Mouse (Mus musculus): ENCODE measurements around the gene Prx. TPM values are rescaled to one million over a fixed set of nuclear protein-coding genes. Genes with fewer than 3 reads are reported as not detected.

Prx gene
- total RNA-seq, 2 experiments from 2014 or later, result 0.47 to 0.50 TPM

GRCm38 (mm10) chr7:27506765-27507370 lies 7.7 kb downstream of the Prx start:
- intact Hi-C loops (cut with DNase I), result loop anchor here (2.0 to 5.0 kb wide), 2 partner anchors 14 to 60 kb away; partner anchors contain the start of genes Blvrb and Sptbn4
- no peak for DNase-seq (ENCODE audit: extremely low spot score in 1 of 2, low spot score in 2 of 2)
- no peak for TF ChIP-seq CTCF (IDR thresholded peaks at IDR 0.05)
- Histone ChIP-seq H3K4me3 (no peak overlapping the region), H3K27ac (no peak overlapping the region)

GRCm38 (mm10) chr7:27507711-27508647 lies 8.9 kb downstream of the Prx start:
- peak; percentile 12 for TF ChIP-seq CTCF (IDR thresholded peaks at IDR 0.05)
- intact Hi-C loops (cut with DNase I), result loop anchor here (2.0 to 5.0 kb wide), 2 partner anchors 15 to 61 kb away; partner anchors contain the start of genes Blvrb and Sptbn4
- peak; percentile 87 to 88 for DNase-seq (ENCODE audit: extremely low spot score in 1 of 2, low spot score in 2 of 2)
- peak overlapping the region; percentile 80 for H3K27ac ChIP-seq
- H3K4me3 ChIP-seq, result peak overlapping the region; percentile 48

GRCm38 (mm10) chr7:27508648-27509005 lies 9.5 kb downstream of the Prx start:
- intact Hi-C loops (cut with DNase I), result loop anchor here (5.0 kb wide), 1 partner anchor 61 kb away; the partner anchor contains the start of genes Blvrb and Sptbn4
- peak; percentile 68 for TF ChIP-seq CTCF (IDR thresholded peaks at IDR 0.05)
- DNase-seq (ENCODE audit: extremely low spot score in 1 of 2, low spot score in 2 of 2), result no peak
- Histone ChIP-seq H3K27ac (peak overlapping the region; percentile 41), H3K4me3 (peak overlapping the region; percentile 48)

- TF ChIP-seq CTCF (IDR thresholded peaks at IDR 0.05), result no peak
- no peak overlapping the region for H3K27ac ChIP-seq
- intact Hi-C loops (cut with DNase I), result no loop called here
- H3K4me3 ChIP-seq, result no peak overlapping the region
- DNase-seq (ENCODE audit: extremely low spot score in 1 of 2, low spot score in 2 of 2), result no peak
Measured at GRCm38 (mm10) chr7:27510809-27511208, 11.7 kb downstream of the Prx start.

GRCm38 (mm10) chr7:27514961-27515360 lies 15.8 kb downstream of the Prx start:
- no peak for TF ChIP-seq CTCF (IDR thresholded peaks at IDR 0.05)
- intact Hi-C loops (cut with DNase I), result no loop called here
- DNase-seq (ENCODE audit: extremely low spot score in 1 of 2, low spot score in 2 of 2), result no peak
- Histone ChIP-seq H3K27ac (no peak overlapping the region), H3K4me3 (no peak overlapping the region)

- no peak for DNase-seq (ENCODE audit: extremely low spot score in 1 of 2, low spot score in 2 of 2)
- no peak overlapping the region for H3K27ac ChIP-seq
- no peak for TF ChIP-seq CTCF (IDR thresholded peaks at IDR 0.05)
- H3K4me3 ChIP-seq, result no peak overlapping the region
- intact Hi-C loops (cut with DNase I), result no loop called here
Measured at GRCm38 (mm10) chr7:27518314-27518713, 19.2 kb downstream of the Prx start.

GRCm38 (mm10) chr7:27520104-27520503 lies 21.0 kb downstream of the Prx start:
- DNase-seq (ENCODE audit: extremely low spot score in 1 of 2, low spot score in 2 of 2), result no peak
- H3K27ac ChIP-seq, result no peak overlapping the region
- no peak overlapping the region for H3K4me3 ChIP-seq
- intact Hi-C loops (cut with DNase I), result no loop called here
- peak; percentile 26 for TF ChIP-seq CTCF (IDR thresholded peaks at IDR 0.05)

GRCm38 (mm10) chr7:27520599-27520998 lies 21.5 kb downstream of the Prx start:
- intact Hi-C loops (cut with DNase I), result no loop called here
- TF ChIP-seq CTCF (IDR thresholded peaks at IDR 0.05), result no peak
- no peak overlapping the region for H3K27ac ChIP-seq
- DNase-seq (ENCODE audit: extremely low spot score in 1 of 2, low spot score in 2 of 2), result no peak
- no peak overlapping the region for H3K4me3 ChIP-seq

GRCm38 (mm10) chr7:27522967-27523366 lies 23.8 kb downstream of the Prx start, which contains the start of gene Hipk4:
Gene Hipk4 (plus strand): TSS chr7:27523267.
- intact Hi-C loops (cut with DNase I), result no loop called here
- no peak for DNase-seq (ENCODE audit: extremely low spot score in 1 of 2, low spot score in 2 of 2)
- Histone ChIP-seq H3K27ac (no peak within 1 kb of the TSS), H3K4me3 (no peak within 1 kb of the TSS)
- TF ChIP-seq CTCF (IDR thresholded peaks at IDR 0.05), result no peak

GRCm38 (mm10) chr7:27523805-27524204 lies 24.7 kb downstream of the Prx start:
- H3K27ac ChIP-seq, result no peak overlapping the region
- no peak overlapping the region for H3K4me3 ChIP-seq
- DNase-seq (ENCODE audit: extremely low spot score in 1 of 2, low spot score in 2 of 2), result no peak
- intact Hi-C loops (cut with DNase I), result no loop called here
- TF ChIP-seq CTCF (IDR thresholded peaks at IDR 0.05), result no peak

GRCm38 (mm10) chr7:27526039-27526827 lies 27.1 kb downstream of the Prx start:
- TF ChIP-seq CTCF (IDR thresholded peaks at IDR 0.05), result peak; percentile 99
- intact Hi-C loops (cut with DNase I), result loop anchor here (5.0 kb wide), 2 partner anchors 49 to 189 kb away; partner anchors contain the start of gene Ltbp4
- peak; percentile 81 to 82 for DNase-seq (ENCODE audit: extremely low spot score in 1 of 2, low spot score in 2 of 2)
- H3K4me3 ChIP-seq, result no peak overlapping the region
- peak overlapping the region; percentile 44; the same call in 1 of the 2 replicates for H3K27ac ChIP-seq

Measured in left cerebral cortex, adult 2 months (tissue).